Mouse (Mus musculus) cerebellum, adult 9-11 months (tissue): Measurements from ENCODE around the gene Rmi2.
A peak's percentile ranks its signal among the peaks of the same experiment; 100 is the strongest.

Experiments
- DNase-seq: peaks from one replicate; pipeline ENCODE4 v3.0.0; 2022

Rmi2 gene

GRCm38 (mm10) chr16:10927026-10927425 lies 92.2 kb downstream of the Rmi2 start:
- no peak for DNase-seq

DNA sequence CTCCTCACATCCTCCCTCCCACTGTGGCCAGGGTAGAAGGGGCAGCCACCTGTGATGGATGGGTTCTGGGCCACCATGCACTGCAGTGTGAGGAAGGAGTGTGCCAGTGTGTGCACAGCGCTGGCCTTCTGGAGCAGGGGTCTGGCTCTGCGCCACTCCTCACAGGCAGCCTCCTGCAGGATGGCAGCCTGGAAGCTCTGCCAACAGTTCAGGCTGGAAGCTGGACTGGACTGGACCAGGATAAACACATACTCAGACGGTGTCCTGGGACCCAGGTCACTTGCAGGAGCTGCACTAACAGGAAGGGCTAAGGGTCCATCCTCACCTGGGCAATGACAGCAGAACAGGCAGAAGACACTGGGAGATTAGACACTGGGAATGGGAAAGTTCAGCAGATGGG lies 98.5 kb downstream of the Rmi2 start:
- peak; percentile 54 for DNase-seq

- no peak for DNase-seq
These were observed 99.2 kb downstream of the Rmi2 start for GRCm38 (mm10) chr16:10934047-10934446.

DNA sequence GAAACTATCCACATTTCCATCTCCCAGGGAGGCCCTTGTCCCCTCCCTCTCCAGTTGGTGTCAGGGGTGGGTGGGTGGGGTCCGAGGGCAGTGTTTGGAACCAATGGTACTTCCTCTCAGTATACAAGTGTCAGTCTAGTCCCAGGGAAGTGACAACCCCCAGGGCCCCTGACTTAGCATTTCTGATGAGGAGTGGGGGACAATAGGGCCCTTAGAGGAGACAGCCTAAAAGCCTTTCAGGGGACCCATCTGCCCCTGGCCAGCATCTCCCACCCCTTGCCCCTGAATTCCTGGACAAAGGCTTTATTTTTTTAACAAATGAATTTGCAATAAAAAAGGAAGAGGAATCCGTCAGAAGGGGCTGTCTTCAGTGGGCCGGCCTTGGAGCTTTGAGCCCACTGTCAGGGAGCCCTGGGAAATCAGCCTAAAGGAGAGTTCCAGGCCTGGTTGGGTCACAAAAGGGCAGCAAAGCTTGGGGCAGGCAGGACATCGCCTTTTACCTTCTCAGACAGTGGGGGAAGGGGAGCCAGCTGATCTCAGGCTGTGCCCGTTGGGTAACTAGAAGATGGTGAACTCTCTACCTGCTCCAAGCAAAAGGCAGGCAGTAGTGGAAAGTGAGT lies 102.0 kb downstream of the Rmi2 start:
- no peak for DNase-seq

DNA sequence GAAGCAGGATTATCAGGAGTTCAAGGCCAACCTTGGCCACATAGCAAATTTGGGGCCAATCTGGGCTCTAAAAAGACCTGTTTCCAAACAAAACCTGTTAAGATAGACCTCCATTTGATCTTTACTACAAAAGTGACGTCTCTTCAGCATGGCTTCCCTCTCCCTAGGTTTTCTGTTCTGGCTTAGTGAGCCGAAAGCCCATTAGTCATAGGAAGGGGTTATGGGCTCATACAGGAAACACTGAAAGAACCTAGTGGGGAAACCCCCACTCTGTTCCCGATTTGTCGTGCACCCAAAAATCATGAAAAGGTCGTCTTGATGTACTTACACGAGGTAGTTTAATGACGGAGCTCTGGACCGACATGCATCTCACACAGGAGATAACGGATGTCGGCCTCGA lies 102.6 kb downstream of the Rmi2 start:
- no peak for DNase-seq

DNA sequence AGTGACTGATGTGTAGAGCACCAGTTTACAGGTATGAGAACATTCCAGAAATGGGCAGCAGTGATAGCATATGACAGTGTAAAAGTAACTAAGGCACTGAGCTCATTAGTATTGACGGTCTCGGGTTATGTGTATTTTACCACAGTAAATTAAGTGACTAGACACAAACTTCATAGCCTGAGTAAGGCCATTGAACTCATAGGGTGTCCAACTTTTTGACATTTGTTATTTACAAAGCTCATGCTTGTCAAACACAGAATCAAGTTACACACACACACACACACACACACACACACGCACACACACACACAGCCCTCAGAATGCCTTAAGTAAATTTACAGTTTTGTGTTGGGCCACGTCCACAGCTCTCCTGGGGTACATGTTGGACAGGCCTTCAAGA lies 105.1 kb downstream of the Rmi2 start:
- DNase-seq = no peak

GRCm38 (mm10) chr16:10940661-10941060 lies 105.8 kb downstream of the Rmi2 start:
- DNase-seq = no peak
